Mouse (Mus musculus): Measurements from ENCODE around the gene Polg2. TPM values are rescaled to one million over a fixed set of nuclear protein-coding genes. Genes with fewer than 3 reads are reported as not detected.
"Not testable (repeated sequence)": the region's sequence is repeated elsewhere in the genome, so short reads cannot be mapped to it uniquely, and the experiment has no call there.

Gene Polg2
- polyA plus RNA-seq, 1 experiment from 2014 or later: 11.2 TPM

DNA sequence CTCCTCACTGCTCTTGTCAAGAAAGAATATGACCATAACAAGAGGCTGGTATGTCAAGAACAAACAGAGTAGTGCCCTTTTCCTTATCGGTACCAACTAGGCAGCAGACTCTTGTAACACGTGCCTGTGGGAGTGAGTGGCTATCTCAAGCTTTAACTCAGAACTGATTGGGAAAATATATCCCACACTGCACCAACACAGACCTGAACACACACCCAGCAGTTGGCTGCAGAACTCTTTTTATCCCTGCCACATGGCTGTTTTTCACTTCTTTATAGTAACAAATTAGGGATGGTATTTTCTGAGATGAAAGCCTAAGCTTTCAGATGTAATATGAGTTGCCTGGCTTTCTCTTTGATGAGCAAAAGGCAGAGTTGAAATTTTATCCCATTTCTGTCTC, 36.4 kb upstream of the Polg2 start:
- 94% methylated on average over 2 of the region's 2 CpGs for WGBS
- Histone ChIP-seq H3K27ac (no peak overlapping the region), H3K27me3 (ENCODE audit: low read depth, poor library complexity, severe bottlenecking) (no peaks in the 10 kb centered on the region), H3K4me3 (no peak overlapping the region), H3K4me1 (no peaks in the 10 kb centered on the region), H3K9me3 (replicated peaks) (no peaks in the 10 kb centered on the region), H3K36me3 (peaks cover 99% of the 10 kb centered on the region)
- DNase-seq (ENCODE audit: low spot score): no peak

DNA sequence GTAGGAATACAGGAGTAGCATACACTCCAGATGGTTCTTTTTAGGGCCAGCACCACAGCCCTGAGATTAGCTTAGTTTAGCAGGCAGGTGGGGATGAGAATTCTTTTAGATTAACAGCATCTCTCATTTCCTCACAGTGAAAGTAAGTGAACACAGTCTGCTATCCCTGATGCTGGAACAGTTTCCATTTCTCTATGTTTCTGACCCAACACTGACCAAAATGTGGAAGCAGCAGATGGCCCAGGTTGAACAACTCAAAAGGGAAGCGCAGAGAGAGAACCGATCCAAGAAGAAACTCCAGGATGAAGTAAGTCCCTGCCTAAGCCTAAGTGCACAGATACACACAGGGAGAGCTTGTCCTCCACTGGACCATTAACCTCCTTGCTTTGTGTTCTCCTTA, 36.0 kb upstream of the Polg2 start:
- H3K36me3 ChIP-seq: peaks cover 99% of the 10 kb centered on the region
- H3K27me3 ChIP-seq (ENCODE audit: low read depth, poor library complexity, severe bottlenecking): no peaks in the 10 kb centered on the region
- no peak overlapping the region for H3K4me3 ChIP-seq
- no peaks in the 10 kb centered on the region for H3K4me1 ChIP-seq
- WGBS: 97% methylated on average over 2 of the region's 2 CpGs
- H3K27ac ChIP-seq: no peak overlapping the region
- no peak for DNase-seq (ENCODE audit: low spot score)
- H3K9me3 ChIP-seq (replicated peaks): no peaks in the 10 kb centered on the region

DNA sequence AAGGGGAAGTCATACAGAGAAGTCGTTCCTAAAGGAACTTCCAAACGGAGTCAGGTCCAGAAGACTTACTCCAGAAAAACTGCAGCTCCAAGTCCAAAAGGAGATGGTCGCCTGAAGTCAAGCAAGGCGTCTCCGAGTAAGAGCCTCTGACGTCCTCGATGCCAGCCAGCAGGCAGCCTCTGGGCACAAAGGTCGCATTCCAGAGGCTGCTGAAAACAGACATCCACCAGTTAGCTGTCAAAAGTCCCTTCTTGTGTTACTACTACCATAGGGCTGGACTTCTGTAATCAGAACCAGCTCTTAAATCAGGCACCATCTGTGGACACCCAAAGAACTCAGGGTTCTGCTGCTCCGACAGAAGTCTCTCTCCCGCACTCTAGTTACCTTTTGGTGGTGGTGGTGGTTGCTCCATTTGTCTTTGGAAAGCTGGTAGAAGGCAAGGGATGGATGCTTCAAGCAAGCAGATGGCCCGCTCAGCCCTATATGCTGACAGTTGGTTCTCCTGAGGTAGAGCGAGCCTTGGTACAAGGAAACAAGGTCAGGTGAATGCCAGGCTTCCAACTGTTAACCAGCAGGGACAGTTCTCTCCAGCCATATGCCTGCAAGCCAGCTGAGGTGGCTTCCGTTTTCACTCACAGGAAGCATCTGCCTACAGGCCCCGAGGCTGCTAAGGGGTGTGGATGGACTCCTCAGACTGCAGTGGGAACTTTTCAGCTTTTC, 35.4 kb upstream of the Polg2 start:
- no peaks in the 10 kb centered on the region for H3K27me3 ChIP-seq (ENCODE audit: low read depth, poor library complexity, severe bottlenecking)
- H3K36me3 ChIP-seq: peaks cover 100% of the 10 kb centered on the region
- DNase-seq (ENCODE audit: low spot score): no peak
- H3K27ac ChIP-seq: peak overlapping the region; percentile 14; the same call in 1 of the 2 replicates
- no peaks in the 10 kb centered on the region for H3K9me3 ChIP-seq (replicated peaks)
- no peaks in the 10 kb centered on the region for H3K4me1 ChIP-seq
- WGBS: 78% methylated on average over 14 of the region's 14 CpGs
- no peak overlapping the region for H3K4me3 ChIP-seq

DNA sequence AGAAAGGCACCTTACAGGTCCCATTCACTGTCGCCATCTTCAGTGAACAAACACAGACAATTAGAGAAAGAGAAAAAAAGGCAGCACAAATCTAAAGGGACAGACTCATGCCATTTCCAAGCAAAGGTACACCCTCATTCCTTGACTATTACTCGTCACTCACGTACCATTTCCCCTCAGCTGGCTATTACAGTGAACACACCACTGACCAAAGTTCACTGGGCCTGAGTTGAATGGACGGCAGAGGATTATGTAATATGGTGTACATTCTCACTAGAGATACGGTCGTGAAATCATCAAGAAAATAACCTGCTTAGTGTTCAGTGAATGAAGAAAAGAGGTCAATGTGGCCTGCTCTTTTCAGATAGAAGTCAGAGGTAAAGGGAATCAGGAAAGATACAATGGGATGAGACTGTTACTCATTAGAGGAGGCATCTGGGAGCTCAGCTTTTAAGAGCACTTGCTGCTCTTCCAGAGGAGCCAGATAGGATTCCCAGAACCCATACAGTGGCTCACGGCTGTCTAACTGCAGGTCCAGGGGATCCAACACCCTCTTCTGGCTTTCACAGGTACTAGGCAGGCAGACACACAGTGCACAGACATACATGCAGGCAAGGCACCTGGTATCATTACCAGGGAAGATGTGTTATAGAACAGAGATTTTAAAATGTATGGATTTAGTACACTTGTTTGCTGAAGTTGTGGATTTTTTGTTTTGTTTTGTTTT, 33.2 kb upstream of the Polg2 start:
- H3K27me3 ChIP-seq (ENCODE audit: low read depth, poor library complexity, severe bottlenecking): no peaks in the 10 kb centered on the region
- no peaks in the 10 kb centered on the region for H3K4me1 ChIP-seq
- no peak overlapping the region for H3K27ac ChIP-seq
- no peaks in the 10 kb centered on the region for H3K9me3 ChIP-seq (replicated peaks)
- DNase-seq (ENCODE audit: low spot score): no peak
- peaks cover 96% of the 10 kb centered on the region for H3K36me3 ChIP-seq
- 95% methylated on average over 7 of the region's 7 CpGs for WGBS
- no peak overlapping the region for H3K4me3 ChIP-seq

DNA sequence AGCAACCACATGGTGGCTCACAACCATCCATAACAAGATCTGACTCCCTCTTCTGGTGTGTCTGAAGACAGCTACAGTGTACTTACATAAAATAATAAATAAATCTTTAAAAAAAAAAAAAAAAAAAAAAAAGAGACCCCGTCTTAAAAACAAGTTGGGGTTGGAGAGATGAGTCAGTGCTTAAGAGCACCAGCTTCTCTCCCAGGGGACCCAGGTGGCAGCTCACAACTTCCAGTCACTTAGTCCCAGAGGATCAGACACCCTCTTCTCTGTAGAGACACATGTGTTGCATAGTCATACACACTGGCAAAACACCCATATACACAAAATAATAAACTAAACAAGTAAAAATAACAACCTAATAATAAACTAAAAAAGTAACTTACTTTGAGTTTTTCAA, 28.1 kb upstream of the Polg2 start:
- not testable (repeated sequence) for H3K4me3 ChIP-seq; H3K9me3 ChIP-seq (replicated peaks); H3K27me3 ChIP-seq (ENCODE audit: low read depth, poor library complexity, severe bottlenecking); H3K4me1 ChIP-seq; DNase-seq (ENCODE audit: low spot score); H3K27ac ChIP-seq
- H3K36me3 ChIP-seq: peaks cover 84% of the 10 kb centered on the region
- 92% methylated on average over 1 of the region's 1 CpGs for WGBS

DNA sequence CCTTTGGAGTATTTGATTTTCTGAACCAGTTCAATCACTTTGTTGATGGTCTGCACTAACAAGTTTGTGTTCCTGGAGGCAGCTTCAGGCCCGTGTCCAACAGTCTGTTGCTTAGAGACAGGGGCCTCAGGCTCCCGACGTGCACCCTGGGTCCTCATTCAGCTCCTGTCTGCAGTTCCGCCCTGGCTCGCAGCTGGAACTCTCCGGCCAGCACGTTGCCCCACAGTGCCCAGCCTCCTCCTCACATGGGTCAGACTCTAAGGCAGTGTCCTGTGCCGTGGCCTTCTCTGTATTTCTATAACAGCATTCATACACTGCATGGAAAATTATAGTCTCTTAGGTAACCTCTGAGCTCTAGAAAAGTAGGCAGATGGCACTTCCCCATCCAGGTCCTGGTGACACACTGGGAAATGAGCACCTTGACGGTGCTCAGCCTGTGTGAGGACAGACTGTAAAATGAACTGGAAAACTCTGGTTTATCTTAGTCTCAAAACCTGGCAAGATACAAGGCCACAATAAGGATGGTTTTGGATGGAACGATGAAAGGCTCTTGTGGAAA, 22.8 kb upstream of the Polg2 start:
- Histone ChIP-seq H3K9me3 (replicated peaks) (no peaks in the 10 kb centered on the region), H3K27ac (no peak overlapping the region), H3K36me3 (peaks cover 90% of the 10 kb centered on the region), H3K27me3 (ENCODE audit: low read depth, poor library complexity, severe bottlenecking) (no peaks in the 10 kb centered on the region), H3K4me3 (no peak overlapping the region), H3K4me1 (no peaks in the 10 kb centered on the region)
- 91% methylated on average over 10 of the region's 10 CpGs for WGBS
- DNase-seq (ENCODE audit: low spot score): no peak

DNA sequence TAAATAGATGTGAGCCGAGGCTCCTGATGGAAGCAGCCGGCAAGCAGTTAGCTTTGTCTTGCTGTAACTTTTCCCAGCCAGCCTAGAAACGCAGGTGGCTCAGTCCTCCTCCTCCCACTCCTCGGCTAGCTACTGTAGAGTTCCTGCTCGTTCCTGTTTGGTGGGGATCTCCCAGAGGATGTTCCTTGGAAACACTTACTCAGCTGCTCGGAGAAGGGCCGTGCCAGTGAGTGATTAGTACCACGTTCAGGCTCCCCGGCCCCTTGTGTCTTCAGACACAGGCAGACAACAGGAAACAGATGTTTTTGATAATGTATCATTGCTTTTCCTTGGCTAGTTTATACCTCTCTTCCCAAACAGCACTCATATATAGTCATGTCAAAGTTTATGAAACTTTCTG, 16.3 kb upstream of the Polg2 start:
- DNase-seq (ENCODE audit: low spot score): no peak
- H3K27ac ChIP-seq: no peak overlapping the region
- WGBS: 37% methylated on average over 9 of the region's 9 CpGs

DNA sequence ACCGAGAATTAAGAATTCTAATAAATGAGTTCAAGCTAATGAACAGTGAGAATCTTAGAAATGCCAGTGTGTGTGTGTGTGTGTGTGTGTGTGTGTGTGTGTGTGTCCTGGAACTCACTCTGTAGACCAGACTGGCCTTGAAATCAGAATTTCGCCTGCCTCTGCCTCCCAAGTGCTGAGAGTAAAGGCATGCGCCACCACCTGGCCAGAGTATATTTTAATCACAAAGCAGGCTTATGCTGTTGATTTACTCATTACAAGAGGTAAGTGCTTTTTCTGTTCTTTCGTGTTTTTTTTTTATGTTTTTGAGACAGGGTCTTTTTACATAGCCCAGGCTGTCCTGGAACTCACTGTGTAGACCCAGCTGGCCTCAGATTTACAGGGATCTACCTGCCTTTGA, 14.5 kb upstream of the Polg2 start:
- H3K9me3 ChIP-seq (replicated peaks): no peaks in the 10 kb centered on the region
- no peaks in the 10 kb centered on the region for H3K27me3 ChIP-seq (ENCODE audit: low read depth, poor library complexity, severe bottlenecking)
- peaks cover 19% of the 10 kb centered on the region; the same call in 1 of the 2 replicates for H3K4me1 ChIP-seq
- no peak overlapping the region for H3K27ac ChIP-seq
- H3K4me3 ChIP-seq: no peak overlapping the region
- DNase-seq (ENCODE audit: low spot score): no peak
- WGBS: 76% methylated on average over 4 of the region's 4 CpGs
- peaks cover 68% of the 10 kb centered on the region for H3K36me3 ChIP-seq

More for the DNA sequence above, 16.3 kb upstream of the Polg2 start:
- Histone ChIP-seq H3K4me3 (no peak overlapping the region), H3K27me3 (ENCODE audit: low read depth, poor library complexity, severe bottlenecking) (no peaks in the 10 kb centered on the region), H3K4me1 (0 out of 2 replicates have a peak, but pooled peaks cover 9% of the 10 kb centered on the region), H3K9me3 (replicated peaks) (no peaks in the 10 kb centered on the region), H3K36me3 (peaks cover 87% of the 10 kb centered on the region)

DNA sequence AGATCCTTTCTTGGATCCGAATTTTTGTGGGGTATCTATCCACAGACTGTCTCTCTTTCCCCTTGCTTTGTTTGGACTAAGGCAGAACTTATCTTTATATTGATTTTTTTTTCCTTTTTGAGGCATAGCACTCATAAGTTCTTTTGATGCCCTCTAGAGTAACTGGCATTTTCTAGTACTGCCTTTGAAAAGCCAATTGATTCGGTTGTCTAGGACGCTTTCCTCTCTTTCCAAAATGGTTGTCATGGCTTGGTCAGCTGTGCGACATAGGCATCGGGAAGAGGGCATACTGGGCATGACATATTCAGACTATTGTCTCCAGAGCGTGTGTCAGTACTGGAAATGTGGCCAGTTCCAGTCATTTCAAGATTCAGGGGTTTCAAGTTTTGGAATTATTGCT, 10.3 kb upstream of the Polg2 start:
- peak overlapping the region; percentile 100 for H3K27ac ChIP-seq
- WGBS: 1% methylated on average over 6 of the region's 6 CpGs
- H3K4me1 ChIP-seq: peaks cover 22% of the 10 kb centered on the region
- H3K27me3 ChIP-seq (ENCODE audit: low read depth, poor library complexity, severe bottlenecking): no peaks in the 10 kb centered on the region
- peak overlapping the region; percentile 96 for H3K4me3 ChIP-seq
- H3K9me3 ChIP-seq (replicated peaks): no peaks in the 10 kb centered on the region
- DNase-seq (ENCODE audit: low spot score): peak; percentile 46
- H3K36me3 ChIP-seq: peaks cover 65% of the 10 kb centered on the region

DNA sequence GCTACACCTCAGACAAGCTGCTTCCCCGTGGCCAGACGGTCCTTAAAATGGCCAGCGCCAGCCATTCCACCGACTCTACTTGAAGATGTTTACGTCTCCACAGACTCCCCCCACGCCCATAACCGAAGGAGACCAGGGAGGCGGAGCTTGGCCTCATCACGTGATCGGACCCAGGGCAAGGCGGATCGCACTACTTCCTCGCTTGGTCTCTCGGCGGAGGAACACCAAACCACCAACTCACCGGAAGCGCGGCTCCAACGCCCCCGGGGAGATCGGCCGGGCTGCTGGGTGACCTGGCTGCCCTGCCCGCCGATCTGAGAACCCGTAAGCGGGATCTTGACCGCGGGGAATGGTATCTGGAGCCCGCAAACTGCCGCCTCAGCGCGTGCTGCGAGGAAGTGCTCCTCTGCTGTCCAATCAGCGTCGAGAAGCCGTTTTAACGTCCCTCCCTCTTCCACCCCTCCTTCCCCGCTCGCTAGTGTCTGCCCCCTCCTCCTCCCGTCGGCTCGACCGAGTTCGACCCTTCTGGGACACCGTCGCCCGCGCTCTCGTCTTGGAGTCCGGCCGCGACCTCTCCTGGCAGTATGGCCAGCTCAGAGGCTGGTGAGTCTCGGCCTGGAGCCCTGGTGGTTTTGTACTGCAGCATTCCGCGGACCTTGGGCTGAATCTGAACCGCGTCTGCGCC, 9.6 kb upstream of the Polg2 start, which contains the start of the genes Ddx5 and Cep95:
Gene Ddx5, minus strand, starts transcription at position 411 of the 685 bp plus-strand sequence.
Gene Cep95, plus strand, starts transcription at position 478 of the 685 bp plus-strand sequence.
- Histone ChIP-seq H3K27ac (peak within 1 kb of the TSS; percentile 100), H3K4me3 (peak within 1 kb of the TSS; percentile 96), H3K27me3 (ENCODE audit: low read depth, poor library complexity, severe bottlenecking) (no peaks in the 10 kb centered on the region), H3K4me1 (peaks cover 22% of the 10 kb centered on the region), H3K36me3 (peaks cover 65% of the 10 kb centered on the region), H3K9me3 (replicated peaks) (no peaks in the 10 kb centered on the region)
- peak; percentile 97 for DNase-seq (ENCODE audit: low spot score)
- under 1% methylated on average over 58 of the region's 58 CpGs for WGBS

DNA sequence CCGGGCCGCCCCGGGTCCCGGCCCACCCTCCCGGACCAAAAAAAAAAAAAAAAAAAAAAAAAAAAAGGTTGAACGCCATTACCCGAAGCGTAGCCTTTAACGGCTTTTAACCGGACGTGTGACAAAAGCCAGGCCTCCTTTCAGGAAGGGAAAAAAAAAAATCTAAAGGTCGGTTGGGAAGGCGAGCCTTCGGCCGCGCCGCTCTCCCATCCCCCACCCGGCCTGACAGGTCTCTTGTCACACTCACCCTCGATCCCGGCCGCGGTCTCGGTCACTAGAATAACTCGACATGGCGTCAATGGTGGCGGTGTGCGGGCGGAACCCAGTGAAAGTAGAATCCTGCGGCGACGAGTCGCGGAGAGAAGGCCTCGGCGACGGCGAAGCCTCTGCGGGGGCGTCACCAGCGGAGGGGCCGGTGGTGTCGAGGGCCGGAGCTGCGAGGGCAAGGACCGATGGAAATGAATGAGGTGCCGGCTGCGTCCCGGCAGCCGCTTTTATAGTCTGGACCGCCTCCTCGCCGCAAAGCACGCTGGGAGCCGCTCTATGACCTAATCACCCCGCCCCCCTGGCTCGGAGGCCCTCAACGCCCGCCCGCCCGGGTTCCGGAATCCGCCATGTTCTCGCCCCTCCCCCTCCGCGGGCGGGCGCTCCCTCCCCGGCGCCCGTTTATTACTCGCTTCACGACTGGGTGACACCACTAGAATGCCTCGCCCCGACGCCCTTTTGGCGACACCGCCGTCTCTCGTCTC, 8.9 kb upstream of the Polg2 start:
- peak overlapping the region; percentile 100 for H3K27ac ChIP-seq
- peak overlapping the region; percentile 96 for H3K4me3 ChIP-seq
- under 1% methylated on average over 74 of the region's 79 CpGs for WGBS
- H3K36me3 ChIP-seq: peaks cover 65% of the 10 kb centered on the region
- DNase-seq (ENCODE audit: low spot score): peak; percentile 100
- H3K9me3 ChIP-seq (replicated peaks): no peaks in the 10 kb centered on the region
- peaks cover 22% of the 10 kb centered on the region for H3K4me1 ChIP-seq
- no peaks in the 10 kb centered on the region for H3K27me3 ChIP-seq (ENCODE audit: low read depth, poor library complexity, severe bottlenecking)
